Mouse (Mus musculus) urinary bladder, postnatal 36 days (tissue): ENCODE data around the gene Ttc26.
"Not testable (repeated sequence)": the region's sequence is repeated elsewhere in the genome, so short reads cannot be mapped to it uniquely, and the experiment has no call there.

Source experiments
- DNase-seq, 2 experiments: peaks; one replicate each; pipeline ENCODE4 v3.0.0; 2022; ENCODE audit warnings: low spot score in 2 of 2, mixed read lengths in 1 of 2

The Ttc26 gene

DNA sequence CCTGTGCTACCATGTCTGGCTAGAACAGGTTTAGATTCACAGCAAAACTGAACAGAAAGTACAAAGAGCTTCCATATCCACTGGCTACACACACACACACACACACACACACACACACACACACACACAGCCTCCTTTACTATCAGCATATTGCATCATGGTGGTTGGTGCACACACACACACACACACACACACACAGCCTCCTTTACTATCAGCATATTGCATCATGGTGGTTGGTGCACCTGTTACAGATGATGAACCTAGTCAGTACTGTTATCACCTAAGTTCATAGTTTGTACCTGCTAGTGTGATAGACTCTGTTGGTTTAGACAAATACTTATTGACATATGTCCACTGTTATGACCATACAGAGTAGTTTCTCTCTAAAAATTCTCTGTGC, 75.2 kb downstream of the Ttc26 start:
- not testable (repeated sequence) for DNase-seq

DNA sequence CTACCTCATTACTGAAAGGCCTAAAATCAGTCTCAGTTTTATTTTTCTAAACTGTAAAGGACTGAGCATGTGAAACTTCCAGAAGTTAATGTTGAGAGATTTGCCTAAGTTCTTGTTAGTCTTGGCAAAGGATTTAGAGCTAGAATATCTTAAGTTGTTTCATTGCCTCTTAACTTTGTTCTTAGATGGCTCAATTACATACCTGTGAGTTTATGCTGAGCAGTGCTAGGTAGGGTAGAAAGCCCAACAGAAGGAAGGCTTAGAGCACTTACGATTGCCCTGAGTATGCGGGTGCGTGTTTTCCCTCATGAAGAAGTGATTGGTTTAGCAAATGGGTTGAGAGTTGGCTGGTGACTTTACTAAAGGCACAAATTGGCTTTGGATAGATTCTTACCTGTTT, 76.8 kb downstream of the Ttc26 start:
- no peak for DNase-seq

DNA sequence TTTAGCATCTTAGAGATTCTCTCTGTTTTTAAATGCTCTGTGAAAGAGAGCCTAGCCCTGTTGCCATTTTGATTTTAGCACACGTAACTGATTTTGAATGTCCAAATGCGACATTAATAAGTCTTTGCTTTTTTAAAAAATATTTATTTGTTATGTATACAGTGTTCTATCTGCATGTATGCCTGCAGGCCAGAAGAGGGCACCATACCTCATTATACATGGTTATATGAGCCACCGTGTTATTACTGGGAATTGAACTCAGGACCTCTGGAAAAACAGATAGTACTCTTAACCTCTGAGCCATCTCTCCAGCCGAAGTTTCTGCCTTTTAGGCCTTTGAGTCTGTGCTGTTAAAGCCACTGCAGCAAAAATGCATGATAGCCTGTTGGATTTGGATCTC, 88.3 kb downstream of the Ttc26 start:
- DNase-seq: no peak
